Mouse (Mus musculus): ENCODE measurements around the gene Sycp2. TPM values are rescaled to one million over a fixed set of nuclear protein-coding genes. Genes with fewer than 3 reads are reported as not detected.
"Not testable (repeated sequence)": the region's sequence is repeated elsewhere in the genome, so short reads cannot be mapped to it uniquely, and the experiment has no call there.

Sycp2 gene
- total and polyA plus RNA-seq, 2 experiments from 2014 or later, result 0.15 to 1.1 TPM

DNA sequence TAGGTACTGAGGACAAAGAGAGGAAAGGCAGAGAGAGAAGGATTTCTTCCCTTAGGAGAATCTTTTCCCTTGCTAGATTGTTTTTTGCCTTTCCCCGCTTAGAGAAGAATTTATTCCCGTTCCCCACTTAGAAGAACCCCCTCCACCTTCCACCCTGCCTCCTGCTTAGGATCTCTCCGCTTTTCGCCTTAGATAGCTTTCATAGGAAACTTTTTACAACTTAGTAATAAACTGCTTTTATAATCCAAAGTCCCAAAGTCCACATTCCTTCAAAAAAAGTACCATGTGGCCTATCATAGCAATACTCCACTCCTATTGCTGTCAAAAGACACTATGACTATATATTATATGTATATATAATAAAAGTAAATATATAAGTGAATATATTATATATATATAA lies 64.9 kb downstream of the Sycp2 start:
- no peaks in the 10 kb centered on the region for H3K9me3 ChIP-seq (ENCODE audit: low read length)
- H3K27ac ChIP-seq (ENCODE audit: low read depth, low read length), result no peak overlapping the region
- 0 out of 2 replicates have a peak, but pooled peaks cover 8% of the 10 kb centered on the region for H3K36me3 ChIP-seq (ENCODE audit: insufficient read depth)
- no peak for TF ChIP-seq CTCF (IDR thresholded peaks at IDR 0.05; ENCODE audit: low read depth)
- ATAC-seq (no peak), DNase-seq (no peak)
- H3K4me2 ChIP-seq (ENCODE audit: low read depth), result no peak overlapping the region
- H3K9ac ChIP-seq, result no peak overlapping the region
- no peak overlapping the region for H3K4me3 ChIP-seq (ENCODE audit: low read depth, low read length)
- H3K4me1 ChIP-seq (ENCODE audit: insufficient read depth), result no peaks in the 10 kb centered on the region
- no peaks in the 10 kb centered on the region for H3K27me3 ChIP-seq (ENCODE audit: insufficient read depth, low read length)
- 81% methylated on average over 4 of the region's 4 CpGs for WGBS

DNA sequence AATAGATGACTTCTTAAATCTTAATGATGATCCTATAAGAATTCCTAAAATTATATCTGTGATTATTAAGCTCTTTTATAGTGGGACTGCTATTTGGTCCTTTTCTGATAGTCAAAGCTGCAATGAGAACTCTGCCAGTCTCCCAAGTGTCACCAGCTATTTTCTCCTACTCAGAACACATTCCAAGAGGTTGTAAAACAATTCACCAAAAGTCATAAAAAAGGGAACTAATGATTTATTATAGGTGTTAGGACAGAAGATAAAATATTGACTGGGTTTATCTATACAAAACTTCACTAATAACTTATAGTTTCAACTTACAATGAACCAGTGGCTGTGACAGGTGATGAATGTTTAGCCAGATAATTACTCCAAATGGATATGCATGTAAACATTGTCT lies 65.4 kb downstream of the Sycp2 start:
- H3K27ac ChIP-seq (ENCODE audit: low read depth, low read length); H3K4me2 ChIP-seq (ENCODE audit: low read depth); H3K27me3 ChIP-seq (ENCODE audit: insufficient read depth, low read length); H3K9me3 ChIP-seq (ENCODE audit: low read length); H3K9ac ChIP-seq; H3K4me1 ChIP-seq (ENCODE audit: insufficient read depth); H3K4me3 ChIP-seq (ENCODE audit: low read depth, low read length); H3K36me3 ChIP-seq (ENCODE audit: insufficient read depth); ATAC-seq; DNase-seq: not testable (repeated sequence)

DNA sequence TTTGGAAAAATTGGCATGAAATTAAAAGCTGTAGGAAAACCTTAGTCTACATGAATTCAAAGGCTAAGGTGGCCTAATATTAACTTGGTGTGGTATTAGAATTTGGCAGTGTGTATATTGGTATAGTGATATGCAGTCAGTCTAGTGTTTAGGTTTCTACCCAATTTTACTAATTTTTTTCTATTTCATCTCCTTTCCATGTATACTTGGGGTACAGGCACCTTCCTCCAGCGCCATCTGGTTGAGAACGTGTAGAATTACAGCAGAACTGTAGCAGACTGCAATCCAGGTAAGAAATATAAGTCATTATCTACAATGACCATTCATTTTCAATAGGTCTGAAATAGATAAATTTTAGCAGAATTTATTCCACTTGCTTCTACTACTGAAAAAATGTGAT lies 68.4 kb downstream of the Sycp2 start:
- H3K36me3 ChIP-seq (ENCODE audit: insufficient read depth), result peaks cover 18% of the 10 kb centered on the region
- ATAC-seq (peak; percentile 54; the same call in 1 of the 2 replicates), DNase-seq (peak; percentile 63)
- H3K27me3 ChIP-seq (ENCODE audit: insufficient read depth, low read length), result no peaks in the 10 kb centered on the region
- H3K4me1 ChIP-seq (ENCODE audit: insufficient read depth), result no peaks in the 10 kb centered on the region
- H3K9ac ChIP-seq, result no peak overlapping the region
- no peaks in the 10 kb centered on the region for H3K9me3 ChIP-seq (ENCODE audit: low read length)
- no peak overlapping the region for H3K4me2 ChIP-seq (ENCODE audit: low read depth)
- no peak overlapping the region for H3K4me3 ChIP-seq (ENCODE audit: low read depth, low read length)
- WGBS, result 5% methylated on average over 2 of the region's 2 CpGs
- H3K27ac ChIP-seq (ENCODE audit: low read depth, low read length), result no peak overlapping the region
- peak; percentile 77 for TF ChIP-seq CTCF (IDR thresholded peaks at IDR 0.05; ENCODE audit: low read depth)

DNA sequence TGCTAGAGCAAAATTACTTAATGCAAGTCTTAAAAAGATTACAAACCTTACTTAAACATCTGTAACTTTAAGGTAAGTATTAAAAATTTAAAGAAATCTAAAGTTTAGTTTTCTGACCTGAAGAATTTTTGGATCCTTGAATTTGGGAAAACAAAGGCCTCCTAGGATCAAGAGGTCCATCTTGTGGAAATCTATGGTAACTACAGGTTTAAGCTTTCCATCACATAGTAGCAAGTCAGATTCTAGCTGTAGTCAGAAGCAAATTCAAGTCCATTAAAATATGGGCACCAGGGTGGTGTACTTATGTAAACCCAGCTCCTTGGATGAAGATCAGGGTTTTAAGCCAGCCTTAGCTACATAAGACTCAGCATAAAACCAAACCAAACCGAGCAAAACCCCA lies 69.6 kb downstream of the Sycp2 start:
- Histone ChIP-seq H3K36me3 (ENCODE audit: insufficient read depth) (peaks cover 26% of the 10 kb centered on the region), H3K27ac (ENCODE audit: low read depth, low read length) (no peak overlapping the region), H3K4me1 (ENCODE audit: insufficient read depth) (no peaks in the 10 kb centered on the region), H3K9ac (no peak overlapping the region), H3K9me3 (ENCODE audit: low read length) (no peaks in the 10 kb centered on the region), H3K27me3 (ENCODE audit: insufficient read depth, low read length) (no peaks in the 10 kb centered on the region), H3K4me2 (ENCODE audit: low read depth) (no peak overlapping the region), H3K4me3 (ENCODE audit: low read depth, low read length) (no peak overlapping the region)
- ATAC-seq (no peak), DNase-seq (peak; percentile 60)
- WGBS, result 45% methylated on average over 1 of the region's 1 CpGs
- TF ChIP-seq CTCF (IDR thresholded peaks at IDR 0.05; ENCODE audit: low read depth), result peak; percentile 73

DNA sequence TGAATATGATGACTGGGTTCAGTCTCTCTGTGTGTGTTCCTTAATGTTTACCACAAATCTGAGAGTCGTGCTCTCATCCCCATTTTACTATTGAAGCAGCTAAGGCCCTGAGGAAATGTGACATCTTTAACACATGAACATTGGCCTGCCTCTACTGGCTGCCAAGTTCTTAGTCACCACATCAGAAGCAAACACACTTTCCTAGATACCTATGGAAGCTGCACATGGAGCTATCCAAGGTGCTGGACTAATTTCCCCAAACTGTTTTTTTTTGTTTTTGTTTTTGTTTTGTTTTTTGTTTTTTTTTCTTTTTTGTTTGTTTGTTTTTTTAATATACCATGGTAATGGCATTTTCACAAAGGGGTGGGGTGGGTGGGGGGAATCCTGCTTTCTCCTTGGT lies 77.5 kb downstream of the Sycp2 start:
- DNase-seq (no peak), ATAC-seq (no peak)
- peaks cover 25% of the 10 kb centered on the region for H3K4me1 ChIP-seq (ENCODE audit: insufficient read depth)
- WGBS, result 38% methylated on average over 1 of the region's 1 CpGs
- no peak overlapping the region for H3K9ac ChIP-seq
- H3K4me3 ChIP-seq (ENCODE audit: low read depth, low read length), result peak overlapping the region; percentile 38
- TF ChIP-seq CTCF (IDR thresholded peaks at IDR 0.05; ENCODE audit: low read depth), result no peak
- no peaks in the 10 kb centered on the region for H3K27me3 ChIP-seq (ENCODE audit: insufficient read depth, low read length)
- no peaks in the 10 kb centered on the region for H3K9me3 ChIP-seq (ENCODE audit: low read length)
- no peak overlapping the region for H3K27ac ChIP-seq (ENCODE audit: low read depth, low read length)
- peak overlapping the region; percentile 61 for H3K4me2 ChIP-seq (ENCODE audit: low read depth)
- H3K36me3 ChIP-seq (ENCODE audit: insufficient read depth), result peaks cover 23% of the 10 kb centered on the region

DNA sequence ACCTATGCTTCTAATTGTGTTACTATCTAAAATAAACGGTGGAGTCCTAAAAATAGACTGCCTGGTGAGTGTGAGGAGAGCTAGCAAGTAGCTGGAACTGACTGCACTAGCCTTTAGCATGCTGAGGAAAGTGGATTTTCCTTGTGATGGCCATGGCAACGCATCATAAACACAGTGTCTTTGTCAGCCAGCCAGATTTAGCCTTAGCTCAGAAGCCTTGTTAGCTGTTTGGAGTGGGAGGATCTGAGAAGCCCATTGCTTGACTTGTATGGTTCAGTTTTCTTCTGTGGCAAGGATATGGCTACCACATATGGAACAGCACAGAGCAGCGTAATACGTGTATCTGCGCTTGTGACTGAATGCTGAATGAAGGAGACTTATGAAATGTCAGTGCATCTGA lies 77.9 kb downstream of the Sycp2 start:
- peak overlapping the region; percentile 38 for H3K4me3 ChIP-seq (ENCODE audit: low read depth, low read length)
- H3K27me3 ChIP-seq (ENCODE audit: insufficient read depth, low read length), result no peaks in the 10 kb centered on the region
- peaks cover 22% of the 10 kb centered on the region for H3K36me3 ChIP-seq (ENCODE audit: insufficient read depth)
- DNase-seq (peak; percentile 66), ATAC-seq (peak; percentile 7; the same call in 1 of the 2 replicates)
- peak overlapping the region; percentile 26 for H3K9ac ChIP-seq
- H3K4me1 ChIP-seq (ENCODE audit: insufficient read depth), result peaks cover 25% of the 10 kb centered on the region
- peak overlapping the region; percentile 61 for H3K4me2 ChIP-seq (ENCODE audit: low read depth)
- H3K27ac ChIP-seq (ENCODE audit: low read depth, low read length), result 0 out of 2 replicates have a peak overlapping the region, but pooled peaks have one; percentile 15
- TF ChIP-seq CTCF (IDR thresholded peaks at IDR 0.05; ENCODE audit: low read depth), result no peak
- no peaks in the 10 kb centered on the region for H3K9me3 ChIP-seq (ENCODE audit: low read length)
- WGBS, result 52% methylated on average over 5 of the region's 5 CpGs

DNA sequence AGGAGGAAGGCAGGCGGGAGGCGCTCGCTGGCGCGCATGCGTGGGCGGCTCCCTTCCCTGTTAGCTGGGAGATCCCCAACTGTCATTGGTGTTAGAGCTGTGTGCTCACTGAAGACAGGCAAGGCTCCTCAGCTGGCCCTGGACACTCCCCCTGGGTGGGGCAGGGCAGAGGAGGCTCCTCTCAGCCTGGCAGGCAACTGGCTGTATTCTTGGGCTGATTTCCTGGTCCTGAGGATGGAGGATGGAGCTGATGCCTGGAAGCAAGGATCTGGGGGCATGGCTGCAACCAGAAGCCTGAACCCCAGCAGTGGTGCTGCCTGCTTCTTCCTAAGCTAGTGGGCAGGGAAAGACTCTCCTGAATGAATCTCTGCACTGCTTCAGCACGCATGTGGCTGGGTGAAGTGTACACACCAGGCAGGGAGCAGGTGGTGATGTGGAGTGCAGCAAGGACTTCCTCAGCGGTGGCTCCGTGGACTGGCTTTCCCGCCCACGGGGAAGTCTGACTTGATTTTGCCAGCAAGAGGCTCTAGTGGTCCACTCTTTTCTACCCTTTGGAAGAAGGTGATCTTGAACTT lies 79.9 kb downstream of the Sycp2 start:
- TF ChIP-seq CTCF (IDR thresholded peaks at IDR 0.05; ENCODE audit: low read depth), result no peak
- Histone ChIP-seq H3K9ac (peak overlapping the region; percentile 52), H3K27me3 (ENCODE audit: insufficient read depth, low read length) (no peaks in the 10 kb centered on the region), H3K9me3 (ENCODE audit: low read length) (no peaks in the 10 kb centered on the region), H3K4me3 (ENCODE audit: low read depth, low read length) (peak overlapping the region; percentile 38), H3K4me2 (ENCODE audit: low read depth) (peak overlapping the region; percentile 61), H3K4me1 (ENCODE audit: insufficient read depth) (peaks cover 25% of the 10 kb centered on the region), H3K27ac (ENCODE audit: low read depth, low read length) (peak overlapping the region; percentile 86), H3K36me3 (ENCODE audit: insufficient read depth) (peaks cover 9% of the 10 kb centered on the region)
- DNase-seq (peak; percentile 93), ATAC-seq (peak; percentile 95)
- 11% methylated on average over 7 of the region's 12 CpGs for WGBS
